Mouse (Mus musculus): ENCODE measurements around the gene Bbs12. TPM values are rescaled to one million over a fixed set of nuclear protein-coding genes. Genes with fewer than 3 reads are reported as not detected.

Gene Bbs12
- 1.1 TPM for polyA plus RNA-seq (2017; shearing (Covaris generic))

DNA sequence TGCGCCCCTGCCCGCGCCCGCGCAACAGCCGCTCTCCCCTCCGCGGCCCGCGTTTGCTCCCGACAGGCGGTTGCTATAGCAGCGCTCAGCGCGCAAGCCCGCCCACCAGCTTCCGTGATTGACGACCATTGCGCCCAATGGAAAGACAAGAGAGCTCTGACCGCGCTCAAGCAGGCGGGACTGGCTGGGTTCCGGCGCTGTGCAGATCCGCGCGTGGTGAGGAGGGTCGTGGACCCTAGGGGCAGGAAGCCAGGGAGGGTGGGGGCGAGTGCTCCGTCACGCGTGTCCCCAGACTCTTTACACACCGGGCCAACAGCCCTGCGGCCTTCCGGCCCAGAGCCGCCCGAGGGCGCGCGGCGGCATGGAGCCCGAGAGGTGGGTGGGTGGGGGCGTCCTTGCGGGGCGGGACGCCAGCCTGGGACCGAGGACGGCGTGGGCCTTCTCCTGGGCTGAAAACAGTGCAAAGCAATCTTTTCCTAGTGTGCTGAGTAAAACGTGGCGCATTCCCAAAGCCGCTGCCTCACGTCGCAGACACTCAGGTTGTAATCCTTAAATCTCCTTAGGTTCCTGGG lies at the start of gene Bbs12, which contains the start of gene Cetn4:
Bbs12 (plus strand) TSS at position 185 of the 572 bp plus-strand sequence.
Cetn4 (minus strand) TSS at position 339 of the 572 bp plus-strand sequence.

DNA sequence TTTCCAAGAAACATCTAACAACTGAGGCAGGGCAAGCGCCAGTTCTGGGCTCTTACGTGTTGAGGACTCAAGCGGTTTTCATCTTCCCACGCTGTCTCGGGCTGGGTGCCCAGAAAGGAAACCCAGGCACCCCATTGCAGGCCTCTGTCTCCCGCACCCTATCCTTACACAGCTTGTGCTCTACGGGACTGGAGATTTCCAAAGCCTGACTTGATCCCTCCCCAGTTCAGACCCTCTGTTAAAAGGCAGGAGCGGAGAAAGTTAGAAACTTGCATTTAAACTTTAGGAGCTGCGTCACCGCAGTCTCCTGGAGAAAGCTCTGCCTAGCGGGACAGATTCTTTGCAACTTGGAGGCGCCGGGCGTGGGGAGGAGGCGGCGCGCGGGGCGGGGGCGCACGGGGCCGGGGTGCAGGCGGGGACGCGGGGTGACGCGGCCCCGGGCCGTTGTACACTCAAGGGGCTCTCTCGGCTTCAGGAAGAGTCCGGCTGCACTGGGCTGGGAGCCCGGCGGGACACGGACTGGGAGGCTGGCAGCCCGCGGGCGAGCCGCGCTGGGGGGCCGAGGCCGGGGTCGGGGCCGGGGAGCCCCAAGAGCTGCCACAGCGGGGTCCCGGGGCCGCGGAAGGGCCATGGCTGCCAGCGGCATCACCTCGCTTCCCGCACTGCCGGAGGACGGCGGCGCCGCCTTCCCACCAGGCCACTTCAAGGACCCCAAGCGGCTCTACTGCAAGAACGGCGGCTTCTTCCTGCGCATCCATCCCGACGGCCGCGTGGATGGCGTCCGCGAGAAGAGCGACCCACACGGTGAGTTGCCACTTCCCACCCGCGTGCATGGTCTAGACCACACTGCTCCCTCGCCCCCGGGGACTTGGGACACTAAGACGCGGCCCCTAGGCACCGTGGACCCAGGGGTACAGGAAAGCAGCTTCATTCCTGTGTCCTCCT lies 36.1 kb downstream of the Bbs12 start, which contains the start of gene Fgf2:
Fgf2 (plus strand) TSS at position 126 of the 945 bp plus-strand sequence.

Other genes starting within 250 kb of the Bbs12 start
- gene Adad1, start 249.0 kb upstream of the Bbs12 start, polyA plus RNA-seq (2017; shearing (Covaris generic)), result not detected
- gene Il2, start 186.6 kb upstream of the Bbs12 start, polyA plus RNA-seq (2017; shearing (Covaris generic)), result 2.6 TPM
- 7.0 TPM for gene Il21, start 79.9 kb upstream of the Bbs12 start, polyA plus RNA-seq (2017; shearing (Covaris generic))
- not detected for gene Cetn4, start 154 bp downstream of the Bbs12 start, polyA plus RNA-seq (2017; shearing (Covaris generic))
- 0.51 TPM for gene Fgf2, start 35.8 kb downstream of the Bbs12 start, polyA plus RNA-seq (2017; shearing (Covaris generic))
- 51.4 TPM for gene Spata5, start 107.3 kb downstream of the Bbs12 start, polyA plus RNA-seq (2017; shearing (Covaris generic))
- 25.5 TPM for gene Nudt6, start 107.7 kb downstream of the Bbs12 start, polyA plus RNA-seq (2017; shearing (Covaris generic))